Mouse (Mus musculus): Measurements from ENCODE around the gene Cd53. TPM values are rescaled to one million over a fixed set of nuclear protein-coding genes. Genes with fewer than 3 reads are reported as not detected.

The Cd53 gene
- polyA plus RNA-seq, 1 experiment from 2014 or later: 7.6 TPM

DNA sequence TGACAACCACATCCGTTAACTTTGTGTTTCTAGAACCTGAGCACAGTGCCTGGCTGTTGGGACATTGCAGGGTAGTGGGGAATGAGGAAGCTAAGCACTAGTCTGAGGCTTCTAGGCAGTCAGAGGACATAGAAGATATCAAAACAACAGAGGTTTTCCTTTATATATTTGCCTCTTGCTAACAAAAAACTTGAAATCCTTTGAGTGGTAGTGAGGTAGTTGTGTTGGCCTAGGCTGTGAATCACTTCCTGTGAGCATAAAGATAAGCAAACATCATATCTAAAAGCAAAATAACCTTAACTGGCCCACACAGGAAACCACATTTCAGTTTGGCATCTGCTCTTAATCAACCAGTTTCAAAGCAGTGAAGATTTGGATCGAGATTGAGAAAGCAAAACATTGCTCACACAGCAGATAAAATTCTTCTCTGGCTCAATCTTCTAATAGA lies 1.5 kb downstream of the Cd53 start:
- Histone ChIP-seq H3K4me3 (replicated peaks; ENCODE audit: low read depth, low read length) (no peak overlapping the region), H3K9ac (ENCODE audit: low read depth, low read length) (no peak overlapping the region), H3K4me1 (replicated peaks; ENCODE audit: insufficient read depth, low read length) (no peaks in the 10 kb centered on the region), H3K27ac (no peak overlapping the region), H3K4me2 (ENCODE audit: low read length) (no peak overlapping the region), H3K36me3 (ENCODE audit: insufficient read depth, low read length) (no peaks in the 10 kb centered on the region), H3K9me3 (replicated peaks; ENCODE audit: low read length) (no peaks in the 10 kb centered on the region), H3K27me3 (ENCODE audit: insufficient read depth, low read length) (no peaks in the 10 kb centered on the region)
- 43% methylated on average over 2 of the region's 2 CpGs for WGBS
- TF ChIP-seq CTCF (IDR thresholded peaks at IDR 0.05; ENCODE audit: low read depth): no peak
- DNase-seq (ENCODE audit: low spot score): no peak
- ATAC-seq (replicated peaks; ENCODE audit: low FRiP score, low read depth): no peak

DNA sequence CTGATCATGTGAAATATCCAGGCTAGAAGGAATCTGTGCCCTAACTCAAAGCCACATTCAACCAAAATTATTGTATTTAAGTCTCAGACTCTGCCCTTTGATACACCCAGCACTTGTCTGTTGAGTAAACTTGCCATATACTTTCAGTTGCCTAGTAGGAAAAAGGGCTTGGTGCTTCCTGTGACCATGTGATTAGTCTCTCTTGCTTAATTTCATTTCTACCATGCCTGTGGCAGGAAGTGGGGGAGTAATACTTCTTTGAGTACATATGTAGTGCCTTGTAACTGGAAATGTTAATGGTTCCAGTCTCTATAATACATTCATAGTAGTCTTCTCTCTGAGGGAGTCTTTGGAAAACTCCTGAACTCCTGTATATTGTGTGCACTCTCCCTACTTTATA lies 2.0 kb downstream of the Cd53 start:
- DNase-seq (ENCODE audit: low spot score): no peak
- Histone ChIP-seq H3K4me2 (ENCODE audit: low read length) (no peak overlapping the region), H3K4me3 (replicated peaks; ENCODE audit: low read depth, low read length) (no peak overlapping the region), H3K9ac (ENCODE audit: low read depth, low read length) (no peak overlapping the region), H3K9me3 (replicated peaks; ENCODE audit: low read length) (no peaks in the 10 kb centered on the region), H3K36me3 (ENCODE audit: insufficient read depth, low read length) (no peaks in the 10 kb centered on the region), H3K27me3 (ENCODE audit: insufficient read depth, low read length) (no peaks in the 10 kb centered on the region), H3K27ac (no peak overlapping the region), H3K4me1 (replicated peaks; ENCODE audit: insufficient read depth, low read length) (no peaks in the 10 kb centered on the region)
- no peak for ATAC-seq (replicated peaks; ENCODE audit: low FRiP score, low read depth)
- TF ChIP-seq CTCF (IDR thresholded peaks at IDR 0.05; ENCODE audit: low read depth): no peak

DNA sequence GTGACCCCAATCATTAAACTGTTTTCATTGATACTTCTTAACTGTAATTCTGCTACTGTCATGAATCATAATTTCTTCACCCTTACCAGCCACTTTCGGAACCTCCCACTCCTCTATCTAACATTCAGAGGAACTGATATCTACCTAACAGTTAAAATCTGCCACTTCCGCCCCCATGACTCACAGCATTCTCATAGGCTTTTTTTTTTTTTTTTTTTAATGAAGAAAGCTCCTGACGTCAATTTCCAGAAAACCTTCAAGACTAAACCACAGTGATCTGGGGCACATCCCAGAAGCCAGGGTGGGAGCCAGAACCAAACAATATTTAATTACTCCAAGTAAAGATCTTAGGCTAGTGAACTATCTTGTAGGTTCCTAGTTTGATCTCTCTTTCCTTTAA lies 4.8 kb downstream of the Cd53 start:
- no peaks in the 10 kb centered on the region for H3K4me1 ChIP-seq (replicated peaks; ENCODE audit: insufficient read depth, low read length)
- no peak for TF ChIP-seq CTCF (IDR thresholded peaks at IDR 0.05; ENCODE audit: low read depth)
- no peaks in the 10 kb centered on the region for H3K36me3 ChIP-seq (ENCODE audit: insufficient read depth, low read length)
- no peaks in the 10 kb centered on the region for H3K27me3 ChIP-seq (ENCODE audit: insufficient read depth, low read length)
- no peak overlapping the region for H3K27ac ChIP-seq
- H3K4me2 ChIP-seq (ENCODE audit: low read length): no peak overlapping the region
- no peak overlapping the region for H3K4me3 ChIP-seq (replicated peaks; ENCODE audit: low read depth, low read length)
- 71% methylated on average over 3 of the region's 3 CpGs for WGBS
- DNase-seq (ENCODE audit: low spot score) (no peak), ATAC-seq (replicated peaks; ENCODE audit: low FRiP score, low read depth) (no peak)
- no peak overlapping the region for H3K9ac ChIP-seq (ENCODE audit: low read depth, low read length)
- H3K9me3 ChIP-seq (replicated peaks; ENCODE audit: low read length): no peaks in the 10 kb centered on the region

DNA sequence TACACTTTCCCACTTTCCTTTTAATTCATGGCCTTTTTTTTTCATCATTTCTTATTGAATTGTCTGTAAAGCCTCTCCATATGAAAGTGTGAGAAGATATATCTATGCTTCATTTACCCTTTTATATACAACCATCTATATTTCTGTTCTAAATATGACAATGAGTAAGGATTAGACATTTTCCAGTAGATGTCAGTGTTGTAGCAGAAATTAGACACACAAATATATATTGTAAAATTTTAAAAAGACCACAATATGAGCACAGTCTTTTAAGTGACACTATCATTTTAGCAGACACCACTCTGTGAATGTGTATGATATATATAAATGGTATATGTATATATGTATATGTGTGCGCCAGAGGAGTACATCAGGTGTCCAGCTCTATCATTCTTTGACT lies 18.1 kb downstream of the Cd53 start:
- WGBS: 91% methylated on average over 1 of the region's 1 CpGs
- H3K4me2 ChIP-seq (ENCODE audit: low read length): no peak overlapping the region
- no peaks in the 10 kb centered on the region for H3K27me3 ChIP-seq (ENCODE audit: insufficient read depth, low read length)
- no peaks in the 10 kb centered on the region for H3K4me1 ChIP-seq (replicated peaks; ENCODE audit: insufficient read depth, low read length)
- H3K4me3 ChIP-seq (replicated peaks; ENCODE audit: low read depth, low read length): no peak overlapping the region
- 0 out of 2 replicates have a peak, but pooled peaks have one; percentile 7 for TF ChIP-seq CTCF (IDR thresholded peaks at IDR 0.05; ENCODE audit: low read depth)
- no peaks in the 10 kb centered on the region for H3K36me3 ChIP-seq (ENCODE audit: insufficient read depth, low read length)
- no peaks in the 10 kb centered on the region for H3K9me3 ChIP-seq (replicated peaks; ENCODE audit: low read length)
- DNase-seq (ENCODE audit: low spot score): no peak
- no peak for ATAC-seq (replicated peaks; ENCODE audit: low FRiP score, low read depth)
- H3K27ac ChIP-seq: no peak overlapping the region
- H3K9ac ChIP-seq (ENCODE audit: low read depth, low read length): no peak overlapping the region

DNA sequence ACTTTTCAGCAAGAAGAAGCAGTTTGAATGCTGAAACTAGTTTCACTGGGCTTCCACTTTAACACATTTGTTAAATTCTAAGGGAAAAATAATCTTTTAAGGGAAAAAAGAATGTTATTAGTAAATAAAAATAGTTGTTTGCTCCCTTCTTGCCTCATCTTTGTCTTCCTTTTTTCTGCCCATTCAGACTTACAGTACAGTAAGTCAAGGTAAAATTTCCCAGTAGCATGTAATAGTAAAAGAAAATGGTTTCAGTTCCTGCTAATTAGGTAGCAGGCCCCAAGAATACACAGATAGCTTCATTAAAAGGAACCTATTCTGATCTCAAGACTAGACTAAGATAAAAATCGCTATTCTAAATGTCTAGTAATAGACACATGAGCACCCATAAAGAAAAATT lies 34.1 kb downstream of the Cd53 start:
- no peak overlapping the region for H3K27ac ChIP-seq
- H3K9ac ChIP-seq (ENCODE audit: low read depth, low read length): no peak overlapping the region
- no peaks in the 10 kb centered on the region for H3K36me3 ChIP-seq (ENCODE audit: insufficient read depth, low read length)
- H3K9me3 ChIP-seq (replicated peaks; ENCODE audit: low read length): no peaks in the 10 kb centered on the region
- TF ChIP-seq CTCF (IDR thresholded peaks at IDR 0.05; ENCODE audit: low read depth): no peak
- no peaks in the 10 kb centered on the region for H3K4me1 ChIP-seq (replicated peaks; ENCODE audit: insufficient read depth, low read length)
- H3K27me3 ChIP-seq (ENCODE audit: insufficient read depth, low read length): no peaks in the 10 kb centered on the region
- no peak overlapping the region for H3K4me2 ChIP-seq (ENCODE audit: low read length)
- WGBS: 63% methylated on average over 1 of the region's 1 CpGs
- no peak overlapping the region for H3K4me3 ChIP-seq (replicated peaks; ENCODE audit: low read depth, low read length)
- DNase-seq (ENCODE audit: low spot score): no peak
- no peak for ATAC-seq (replicated peaks; ENCODE audit: low FRiP score, low read depth)

DNA sequence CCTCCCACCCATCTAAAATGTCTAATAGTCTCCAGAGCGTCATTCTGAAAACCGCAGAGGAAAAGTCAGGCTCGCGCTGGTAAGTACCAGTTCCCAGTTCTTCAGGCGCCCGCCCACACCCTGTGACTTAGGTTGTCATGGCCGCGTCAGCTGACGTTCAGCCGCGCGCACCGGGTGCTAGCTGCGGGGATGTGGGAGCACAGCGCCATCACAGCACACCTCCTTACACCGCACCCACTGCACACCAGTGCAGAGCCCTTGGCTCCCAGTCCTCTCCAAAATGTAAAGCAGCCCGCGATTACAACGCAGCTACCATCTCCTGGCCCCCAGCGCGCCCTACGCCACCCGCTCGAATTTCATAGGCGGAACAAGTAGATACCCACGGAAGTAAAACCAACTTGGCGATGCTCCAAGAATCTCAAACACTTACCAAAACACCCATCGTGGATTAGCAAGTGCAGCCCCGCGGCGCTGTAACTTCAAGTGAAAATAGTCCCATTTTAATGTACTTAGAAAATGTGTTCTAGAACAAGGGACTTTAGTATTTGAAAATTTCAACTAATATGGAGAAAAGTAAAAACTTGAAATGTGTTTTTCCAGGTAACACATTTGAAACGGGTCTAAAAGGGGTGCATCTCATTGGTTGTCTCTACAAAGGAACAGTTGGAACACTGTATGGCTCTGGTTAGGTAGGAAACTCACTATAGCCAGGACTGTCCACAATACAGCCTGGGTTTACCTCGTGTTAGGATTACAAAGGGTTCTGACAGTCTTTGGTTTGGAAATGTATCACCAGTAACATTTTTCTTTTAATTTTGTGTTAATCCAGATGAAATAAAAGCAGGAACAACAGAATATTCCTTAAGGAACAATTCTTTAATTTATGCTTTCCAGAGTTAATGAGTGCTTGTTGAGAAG lies 67.7 kb downstream of the Cd53 start:
- WGBS: 1% methylated on average over 33 of the region's 33 CpGs
- H3K9ac ChIP-seq (ENCODE audit: low read depth, low read length): peak overlapping the region; percentile 65
- peak; percentile 33; the same call in 1 of the 2 replicates for TF ChIP-seq CTCF (IDR thresholded peaks at IDR 0.05; ENCODE audit: low read depth)
- peak overlapping the region; percentile 91 for H3K27ac ChIP-seq
- H3K4me1 ChIP-seq (replicated peaks; ENCODE audit: insufficient read depth, low read length): no peaks in the 10 kb centered on the region
- peak overlapping the region; percentile 56 for H3K4me3 ChIP-seq (replicated peaks; ENCODE audit: low read depth, low read length)
- H3K27me3 ChIP-seq (ENCODE audit: insufficient read depth, low read length): no peaks in the 10 kb centered on the region
- ATAC-seq (replicated peaks; ENCODE audit: low FRiP score, low read depth) (peak; percentile 93), DNase-seq (ENCODE audit: low spot score) (peak; percentile 92)
- H3K4me2 ChIP-seq (ENCODE audit: low read length): peak overlapping the region; percentile 58
- H3K36me3 ChIP-seq (ENCODE audit: insufficient read depth, low read length): no peaks in the 10 kb centered on the region
- H3K9me3 ChIP-seq (replicated peaks; ENCODE audit: low read length): no peaks in the 10 kb centered on the region
